Mouse (Mus musculus): ENCODE results near the gene Col1a1. TPM values are rescaled to one million over a fixed set of nuclear protein-coding genes. Genes with fewer than 3 reads are reported as not detected.

Gene Col1a1
- 10 to 100 TPM in 1 of 2 experiments, 1 to 10 TPM in 1; 9.6 to 14.0 TPM for total RNA-seq (2021)
- long read RNA-seq, experiment 1, full-length matches to known transcripts, result 13 of 15 reads
- long read RNA-seq, experiment 1, partial matches to known transcripts, result 2 of 15 reads
- long read RNA-seq, experiment 1, other reads (novel, unspliced or antisense), result 0 of 15 reads
- long read RNA-seq, experiment 2, full-length matches to known transcripts, result 12 of 16 reads
- long read RNA-seq, experiment 2, partial matches to known transcripts, result 3 of 16 reads
- long read RNA-seq, experiment 2, other reads (novel, unspliced or antisense), result 1 of 16 reads

- no peak for TF ChIP-seq CTCF (conservative IDR thresholded peaks at IDR 0.05)
These were observed at the start of gene Col1a1 for GRCm38 (mm10) chr11:94936045-94936444. Gene Col1a1 (plus strand): TSS chr11:94936224.

GRCm38 (mm10) chr11:94891155-94891554, 44.9 kb upstream of the Col1a1 start:
- TF ChIP-seq CTCF (conservative IDR thresholded peaks at IDR 0.05), result no peak
- DNase-seq (ENCODE audit: low spot score in 2 of 2), result no peak
- H3K4me3 ChIP-seq, result no peak overlapping the region
- H3K27ac ChIP-seq, result no peak overlapping the region

More at GRCm38 (mm10) chr11:94936045-94936444, at the start of gene Col1a1:
- Histone ChIP-seq H3K4me3 (peak within 1 kb of the TSS; percentile 49), H3K27ac (no peak within 1 kb of the TSS)
- no peak for DNase-seq (ENCODE audit: low spot score in 2 of 2)

- Histone ChIP-seq H3K27ac (no peak overlapping the region), H3K4me3 (peak overlapping the region; percentile 1; the same call in 1 of the 2 replicates)
- no peak for DNase-seq (ENCODE audit: low spot score in 2 of 2)
- TF ChIP-seq CTCF (conservative IDR thresholded peaks at IDR 0.05), result no peak
These were observed 39.2 kb upstream of the Col1a1 start for GRCm38 (mm10) chr11:94896753-94897376.

GRCm38 (mm10) chr11:94901231-94901630, 34.8 kb upstream of the Col1a1 start:
- no peak for DNase-seq (ENCODE audit: low spot score in 2 of 2)
- TF ChIP-seq CTCF (conservative IDR thresholded peaks at IDR 0.05), result no peak
- Histone ChIP-seq H3K4me3 (no peak overlapping the region), H3K27ac (no peak overlapping the region)

GRCm38 (mm10) chr11:94904306-94904705, 31.7 kb upstream of the Col1a1 start:
- Histone ChIP-seq H3K27ac (peak overlapping the region; percentile 51; the same call in 1 of the 2 replicates), H3K4me3 (no peak overlapping the region)
- DNase-seq (ENCODE audit: low spot score in 2 of 2), result no peak

GRCm38 (mm10) chr11:94910971-94911370, 25.1 kb upstream of the Col1a1 start:
- Histone ChIP-seq H3K4me3 (no peak overlapping the region), H3K27ac (no peak overlapping the region)
- TF ChIP-seq CTCF (conservative IDR thresholded peaks at IDR 0.05), result no peak
- no peak for DNase-seq (ENCODE audit: low spot score in 2 of 2)

More at GRCm38 (mm10) chr11:94904306-94904705, 31.7 kb upstream of the Col1a1 start:
- no peak for TF ChIP-seq CTCF (conservative IDR thresholded peaks at IDR 0.05)

- H3K27ac ChIP-seq, result no peak overlapping the region
- TF ChIP-seq CTCF (conservative IDR thresholded peaks at IDR 0.05), result no peak
These were observed 23.5 kb upstream of the Col1a1 start for GRCm38 (mm10) chr11:94912568-94912967.

GRCm38 (mm10) chr11:94913302-94914090, 22.5 kb upstream of the Col1a1 start:
- DNase-seq (ENCODE audit: low spot score in 2 of 2), result no peak
- TF ChIP-seq CTCF (conservative IDR thresholded peaks at IDR 0.05), result no peak
- no peak overlapping the region for H3K4me3 ChIP-seq
- H3K27ac ChIP-seq, result 0 out of 2 replicates have a peak overlapping the region, but pooled peaks have one; percentile 20

More at GRCm38 (mm10) chr11:94912568-94912967, 23.5 kb upstream of the Col1a1 start:
- no peak overlapping the region for H3K4me3 ChIP-seq
- no peak for DNase-seq (ENCODE audit: low spot score in 2 of 2)

GRCm38 (mm10) chr11:94915675-94916403, 20.2 kb upstream of the Col1a1 start:
- TF ChIP-seq CTCF (conservative IDR thresholded peaks at IDR 0.05), result no peak
- DNase-seq (ENCODE audit: low spot score in 2 of 2), result peak in 1 of 2 experiments; percentile 42
- Histone ChIP-seq H3K27ac (no peak overlapping the region), H3K4me3 (no peak overlapping the region)

- DNase-seq (ENCODE audit: low spot score in 2 of 2), result no peak
These were observed 19.5 kb upstream of the Col1a1 start for GRCm38 (mm10) chr11:94916477-94916876.

GRCm38 (mm10) chr11:94917717-94918116, 18.3 kb upstream of the Col1a1 start:
- TF ChIP-seq CTCF (conservative IDR thresholded peaks at IDR 0.05), result no peak
- Histone ChIP-seq H3K4me3 (no peak overlapping the region), H3K27ac (no peak overlapping the region)
- DNase-seq (ENCODE audit: low spot score in 2 of 2), result no peak

More at GRCm38 (mm10) chr11:94916477-94916876, 19.5 kb upstream of the Col1a1 start:
- Histone ChIP-seq H3K4me3 (no peak overlapping the region), H3K27ac (no peak overlapping the region)
- TF ChIP-seq CTCF (conservative IDR thresholded peaks at IDR 0.05), result no peak

- H3K4me3 ChIP-seq, result no peak overlapping the region
- H3K27ac ChIP-seq, result no peak overlapping the region
- DNase-seq (ENCODE audit: low spot score in 2 of 2), result no peak
These were observed 15.0 kb upstream of the Col1a1 start for GRCm38 (mm10) chr11:94920996-94921401.

More at GRCm38 (mm10) chr11:94920996-94921401, 15.0 kb upstream of the Col1a1 start:
- peak; percentile 31; the same call in 1 of the 2 replicates for TF ChIP-seq CTCF (conservative IDR thresholded peaks at IDR 0.05)

All from layer of hippocampus, adult 2 months (tissue).